Mouse (Mus musculus) myocyte (in vitro differentiated cells): ENCODE results near the gene Sh2d5.

Experiments used
- CEBPB ChIP-seq: IDR thresholded peaks from 2 replicates; pipeline ENCODE4 v1.6.1; 2011; ENCODE audit warnings: mild to moderate bottlenecking, moderate library complexity; ENCODE audit not compliant: poor library complexity, insufficient read depth, severe bottlenecking
- E2F4 ChIP-seq: IDR thresholded peaks from one replicate; pipeline ENCODE4 v1.6.1; 2011; ENCODE audit warnings: mild to moderate bottlenecking, control low read depth, moderate library complexity; ENCODE audit not compliant: insufficient read depth
- MYOD1 ChIP-seq, 3 experiments: IDR thresholded peaks; one replicate each; pipeline ENCODE4 v1.6.1; 2011; ENCODE audit warnings: control low read depth in 2 of 3, low read depth in 2 of 3, mild to moderate bottlenecking in 2 of 3, moderate library complexity in 1 of 3; ENCODE audit not compliant: insufficient read length in 2 of 3, control insufficient read depth in 1 of 3
- MYOG ChIP-seq, 3 experiments: IDR thresholded peaks; one replicate each; pipeline ENCODE4 v1.6.1; 2011; ENCODE audit warnings: control low read depth in 2 of 3, low read depth in 2 of 3, mild to moderate bottlenecking in 2 of 3; ENCODE audit not compliant: insufficient read length in 2 of 3, control insufficient read depth in 1 of 3, insufficient read depth in 1 of 3
- POLR2A ChIP-seq: IDR thresholded peaks from one replicate; pipeline ENCODE4 v1.6.1; 2011; ENCODE audit warnings: low read depth, mild to moderate bottlenecking, control low read depth, moderate library complexity; ENCODE audit not compliant: insufficient read length
- REST ChIP-seq: IDR thresholded peaks from one replicate; pipeline ENCODE4 v1.6.1; 2011; ENCODE audit warnings: mild to moderate bottlenecking, control low read depth, moderate library complexity; ENCODE audit not compliant: insufficient read depth, insufficient read length
- TCF12 ChIP-seq: IDR thresholded peaks from one replicate; pipeline ENCODE4 v1.6.1; 2011; ENCODE audit warnings: mild to moderate bottlenecking, control low read depth; ENCODE audit not compliant: poor library complexity, insufficient read depth, severe bottlenecking
- USF1 ChIP-seq: IDR thresholded peaks from one replicate; pipeline ENCODE4 v1.6.1; 2011; ENCODE audit warnings: low read depth, mild to moderate bottlenecking, control low read depth, moderate library complexity

- TF ChIP-seq E2F4 (no peak), MYOD1 (IDR thresholded peaks at IDR 0.05; ENCODE audit: control insufficient read depth in 1 of 3, insufficient read length in 2 of 3, low read depth in 2 of 3) (no peak), CEBPB (no peak), MYOG (IDR thresholded peaks at IDR 0.05; ENCODE audit: control insufficient read depth in 1 of 3, insufficient read depth in 1 of 3, insufficient read length in 2 of 3, low read depth in 2 of 3) (no peak), USF1 (no peak), REST (no peak), POLR2A (no peak), TCF12 (no peak)
These were observed 56.8 kb downstream of the Sh2d5 start for GRCm38 (mm10) chr4:138307025-138307424.
